Mouse (Mus musculus): ENCODE measurements around the gene Anapc11. TPM values are rescaled to one million over a fixed set of nuclear protein-coding genes. Genes with fewer than 3 reads are reported as not detected.
"Not testable (repeated sequence)": the region's sequence is repeated elsewhere in the genome, so short reads cannot be mapped to it uniquely, and the experiment has no call there.

Anapc11 gene
- polyA plus RNA-seq, 1 experiment from 2014 or later = 178 TPM

GRCm38 (mm10) chr11:120577211-120578023 lies 20.8 kb upstream of the Anapc11 start:
- H3K27ac ChIP-seq = peak overlapping the region; percentile 82
- H3K36me3 ChIP-seq = peaks cover 18% of the 10 kb centered on the region
- H3K4me1 ChIP-seq (replicated peaks) = peaks cover 43% of the 10 kb centered on the region
- no peaks in the 10 kb centered on the region for H3K9me3 ChIP-seq
- H3K4me3 ChIP-seq (replicated peaks) = no peak overlapping the region
- H3K9ac ChIP-seq = 0 out of 2 replicates have a peak overlapping the region, but pooled peaks have one; percentile 14
- no peak for ATAC-seq
- H3K27me3 ChIP-seq (replicated peaks) = no peaks in the 10 kb centered on the region
- 86% methylated on average over 7 of the region's 7 CpGs for WGBS
- peak overlapping the region; percentile 42 for H3K4me2 ChIP-seq (replicated peaks)

DNA sequence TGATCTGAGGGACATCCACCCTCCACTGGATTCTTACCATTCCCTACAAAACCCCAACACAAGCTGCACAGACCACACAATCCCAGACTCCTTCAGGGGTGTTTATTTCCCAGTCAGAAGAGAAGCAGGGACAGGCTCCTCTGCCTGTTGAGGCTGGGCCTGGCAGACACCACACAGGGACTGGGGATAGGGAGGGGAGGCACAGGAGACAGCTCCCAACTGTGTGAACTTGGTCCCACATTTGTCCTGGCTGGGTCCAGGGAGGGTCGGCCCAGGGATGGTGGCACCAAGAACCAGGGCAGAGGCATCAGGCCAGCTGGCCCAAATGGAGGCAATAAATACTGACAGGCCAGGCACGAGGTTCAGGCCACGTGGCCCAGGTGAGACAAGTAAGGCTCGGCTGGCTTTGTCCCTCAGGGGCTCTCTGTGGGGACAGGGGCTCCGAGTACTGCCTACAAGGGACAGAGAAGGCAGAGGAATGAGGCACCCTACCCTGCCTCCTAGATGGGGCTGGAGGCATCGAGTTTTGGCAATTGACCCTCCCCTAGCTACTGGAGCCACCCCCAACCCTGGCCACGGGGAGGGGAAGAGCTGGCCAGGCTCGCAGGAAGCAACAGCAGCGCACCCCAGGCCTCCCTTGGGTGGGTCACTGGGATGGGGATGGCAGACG lies 20.1 kb upstream of the Anapc11 start:
- Histone ChIP-seq H3K27ac (no peak overlapping the region; the same call in 1 of the 2 replicates), H3K9ac (peak overlapping the region; percentile 5; the same call in 1 of the 2 replicates)
- WGBS = 82% methylated on average over 10 of the region's 10 CpGs

GRCm38 (mm10) chr11:120578694-120579243 lies 19.5 kb upstream of the Anapc11 start:
- peaks cover 43% of the 10 kb centered on the region for H3K4me1 ChIP-seq (replicated peaks)

More for the DNA sequence above, 20.1 kb upstream of the Anapc11 start:
- Histone ChIP-seq H3K4me1 (replicated peaks) (peaks cover 43% of the 10 kb centered on the region), H3K27me3 (replicated peaks) (no peaks in the 10 kb centered on the region), H3K36me3 (peaks cover 18% of the 10 kb centered on the region), H3K9me3 (no peaks in the 10 kb centered on the region), H3K4me2 (replicated peaks) (no peak overlapping the region), H3K4me3 (replicated peaks) (no peak overlapping the region)
- ATAC-seq = no peak

GRCm38 (mm10) chr11:120579316-120580107 lies 18.7 kb upstream of the Anapc11 start:
- no peak for ATAC-seq
- H3K9ac ChIP-seq = peak overlapping the region; percentile 95; the same call in 1 of the 2 replicates
- 50% methylated on average over 15 of the region's 15 CpGs for WGBS

More at GRCm38 (mm10) chr11:120578694-120579243, 19.5 kb upstream of the Anapc11 start:
- Histone ChIP-seq H3K4me2 (replicated peaks) (no peak overlapping the region), H3K4me3 (replicated peaks) (no peak overlapping the region), H3K36me3 (peaks cover 19% of the 10 kb centered on the region), H3K9ac (no peak overlapping the region; the same call in 1 of the 2 replicates), H3K9me3 (no peaks in the 10 kb centered on the region), H3K27ac (no peak overlapping the region; the same call in 1 of the 2 replicates), H3K27me3 (replicated peaks) (no peaks in the 10 kb centered on the region)
- whole genome bisulfite sequencing = 79% methylated on average over 11 of the region's 11 CpGs
- no peak for ATAC-seq

DNA sequence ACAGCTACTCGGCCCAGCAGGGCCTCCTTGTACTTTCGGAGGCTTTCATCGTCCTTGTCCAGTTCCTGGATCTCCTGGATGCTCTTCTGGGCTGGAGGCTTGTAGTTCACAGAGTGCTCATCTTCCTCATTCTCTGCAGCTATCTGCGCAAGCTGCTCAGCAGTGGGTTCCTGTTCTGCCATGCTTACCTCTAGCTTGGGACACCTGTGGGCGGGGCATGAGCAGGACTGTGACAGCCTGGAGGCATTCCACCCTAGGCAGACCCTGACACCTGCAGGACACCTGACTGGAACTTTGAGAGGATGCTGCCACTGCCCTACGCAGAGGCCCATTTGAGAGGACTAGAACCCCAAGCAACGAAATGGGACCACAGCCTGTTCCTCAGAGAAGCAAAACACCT lies 18.0 kb upstream of the Anapc11 start:
- Histone ChIP-seq H3K36me3 (peaks cover 23% of the 10 kb centered on the region), H3K4me2 (replicated peaks) (peak overlapping the region; percentile 93), H3K27ac (peak overlapping the region; percentile 75), H3K9me3 (no peaks in the 10 kb centered on the region), H3K27me3 (replicated peaks) (no peaks in the 10 kb centered on the region), H3K4me1 (replicated peaks) (peaks cover 38% of the 10 kb centered on the region), H3K4me3 (replicated peaks) (peak overlapping the region; percentile 81), H3K9ac (peak overlapping the region; percentile 95)
- 0 out of 2 replicates have a peak, but pooled peaks have one; percentile 16 for ATAC-seq
- 52% methylated on average over 7 of the region's 7 CpGs for WGBS

More at GRCm38 (mm10) chr11:120579316-120580107, 18.7 kb upstream of the Anapc11 start:
- peak overlapping the region; percentile 93 for H3K4me2 ChIP-seq (replicated peaks)
- no peaks in the 10 kb centered on the region for H3K9me3 ChIP-seq
- H3K27me3 ChIP-seq (replicated peaks) = no peaks in the 10 kb centered on the region
- H3K4me1 ChIP-seq (replicated peaks) = peaks cover 39% of the 10 kb centered on the region
- H3K36me3 ChIP-seq = peaks cover 23% of the 10 kb centered on the region
- H3K4me3 ChIP-seq (replicated peaks) = peak overlapping the region; percentile 81
- peak overlapping the region; percentile 75; the same call in 1 of the 2 replicates for H3K27ac ChIP-seq

DNA sequence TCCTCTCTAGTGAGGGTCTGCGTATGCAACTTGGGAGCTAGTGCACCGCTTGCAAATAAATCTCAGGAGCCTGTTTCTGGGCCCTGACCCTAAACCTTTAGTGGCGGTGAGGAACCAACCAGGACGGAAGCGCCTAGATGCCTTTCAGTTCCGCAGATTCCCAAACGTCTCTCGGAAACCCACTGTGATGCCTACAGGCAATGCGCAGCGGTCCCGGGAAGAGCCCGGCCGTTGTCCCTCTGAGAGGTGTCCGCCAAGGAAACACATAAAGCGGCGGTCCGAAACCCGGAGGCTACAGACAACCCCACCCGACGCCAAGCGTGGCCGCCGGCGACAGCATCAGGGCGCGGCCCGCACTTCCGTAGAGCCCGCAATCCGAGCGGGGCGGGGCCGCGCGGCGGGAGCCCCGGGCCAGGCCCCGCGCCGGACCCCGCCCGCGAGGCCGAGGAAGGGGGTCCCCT lies 17.3 kb upstream of the Anapc11 start:
- ATAC-seq = peak; percentile 64
- Histone ChIP-seq H3K36me3 (peaks cover 24% of the 10 kb centered on the region), H3K9me3 (no peaks in the 10 kb centered on the region), H3K4me3 (replicated peaks) (peak overlapping the region; percentile 81), H3K9ac (peak overlapping the region; percentile 95), H3K27ac (peak overlapping the region; percentile 75), H3K27me3 (replicated peaks) (no peaks in the 10 kb centered on the region), H3K4me2 (replicated peaks) (peak overlapping the region; percentile 93), H3K4me1 (replicated peaks) (peaks cover 38% of the 10 kb centered on the region)
- 2% methylated on average over 37 of the region's 44 CpGs for WGBS

DNA sequence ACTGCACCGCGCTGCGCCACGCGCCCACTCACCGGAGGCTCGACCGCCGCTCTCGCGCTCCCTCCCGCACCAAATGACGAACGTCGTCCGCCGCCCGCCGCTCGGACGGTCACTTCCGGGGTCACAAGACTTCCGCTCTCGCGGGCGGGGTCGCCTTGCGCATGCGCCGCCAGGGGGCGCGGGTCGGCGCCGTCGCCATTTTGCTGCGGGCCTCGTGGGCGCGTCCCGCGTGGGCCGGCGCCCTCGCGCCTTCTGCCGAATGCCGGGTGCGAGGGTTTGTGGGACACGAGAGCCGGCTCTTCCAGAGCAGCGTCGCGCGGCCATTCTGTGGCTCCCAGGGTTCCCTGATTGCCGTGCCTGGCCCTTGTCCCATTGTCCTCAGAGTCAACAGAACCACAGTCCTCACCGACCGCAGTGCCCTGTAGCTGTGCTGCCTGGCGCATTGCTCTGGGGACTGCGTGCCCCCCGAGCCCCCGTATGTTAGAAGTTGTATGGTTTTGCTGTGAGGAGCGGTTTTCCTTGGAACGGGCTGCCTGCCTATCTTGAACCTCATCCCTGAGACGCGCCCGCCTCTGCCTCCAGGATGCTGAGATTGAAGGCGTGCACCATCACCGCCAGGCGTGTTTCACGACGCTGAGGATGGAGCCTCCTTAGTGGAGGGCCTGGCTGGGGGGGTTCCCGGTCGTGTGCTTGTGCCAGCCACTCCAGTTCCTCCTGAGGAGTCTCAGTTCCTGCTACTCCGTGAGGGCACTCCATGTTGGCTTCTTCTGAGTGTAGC lies 16.5 kb upstream of the Anapc11 start, which contains the start of gene Arhgdia:
Gene Arhgdia (minus strand): TSS at position 135 of the 778 bp plus-strand sequence.
- ATAC-seq = peak; percentile 68
- H3K27me3 ChIP-seq (replicated peaks) = no peaks in the 10 kb centered on the region
- H3K4me1 ChIP-seq (replicated peaks) = peaks cover 34% of the 10 kb centered on the region
- H3K36me3 ChIP-seq = peaks cover 27% of the 10 kb centered on the region
- no peaks in the 10 kb centered on the region for H3K9me3 ChIP-seq
- peak within 1 kb of the TSS; percentile 81 for H3K4me3 ChIP-seq (replicated peaks)
- H3K27ac ChIP-seq = peak within 1 kb of the TSS; percentile 75
- WGBS = 3% methylated on average over 75 of the region's 75 CpGs
- peak within 1 kb of the TSS; percentile 95 for H3K9ac ChIP-seq
- H3K4me2 ChIP-seq (replicated peaks) = peak within 1 kb of the TSS; percentile 93

DNA sequence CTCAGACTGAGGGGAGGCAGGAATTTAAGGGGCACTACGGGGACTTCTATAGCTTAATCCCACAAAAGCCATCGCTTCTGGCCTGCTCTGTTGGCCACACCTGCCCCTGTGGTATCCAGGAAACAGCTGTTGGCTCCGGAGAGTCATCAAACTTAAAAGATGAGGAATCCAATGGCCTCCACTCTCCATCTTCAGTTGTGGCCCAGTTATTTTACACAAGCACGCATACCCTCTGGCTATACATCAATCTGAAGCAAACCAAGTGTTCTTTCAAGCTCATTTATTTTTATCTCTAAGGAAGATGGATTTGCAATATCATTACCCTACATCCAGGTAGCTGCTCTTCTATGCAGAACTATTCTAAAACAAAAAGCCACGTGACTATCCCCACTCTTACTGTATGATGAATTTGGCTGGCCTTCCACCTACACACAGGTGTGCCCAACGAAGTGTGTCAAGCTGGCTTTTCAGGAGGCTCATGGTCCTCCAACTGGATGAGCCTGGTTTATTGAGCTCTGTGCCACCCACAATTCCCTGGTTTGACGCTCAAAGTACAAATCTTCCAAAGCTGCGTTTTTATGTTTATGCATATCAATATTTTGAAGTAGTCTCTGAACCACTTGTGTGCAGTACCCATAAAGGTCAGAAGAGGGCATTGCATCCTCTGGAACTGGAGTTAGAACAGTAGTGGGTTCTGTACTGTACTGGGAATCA lies 15.8 kb upstream of the Anapc11 start:
- Histone ChIP-seq H3K27ac (peak overlapping the region; percentile 75), H3K9ac (peak overlapping the region; percentile 95), H3K36me3 (peaks cover 30% of the 10 kb centered on the region), H3K27me3 (replicated peaks) (no peaks in the 10 kb centered on the region), H3K4me3 (replicated peaks) (peak overlapping the region; percentile 81), H3K4me2 (replicated peaks) (peak overlapping the region; percentile 93), H3K4me1 (replicated peaks) (peaks cover 28% of the 10 kb centered on the region), H3K9me3 (no peaks in the 10 kb centered on the region)
- no peak for ATAC-seq
- 74% methylated on average over 8 of the region's 8 CpGs for WGBS

GRCm38 (mm10) chr11:120582982-120583293 lies 15.3 kb upstream of the Anapc11 start:
- Histone ChIP-seq H3K36me3 (peaks cover 28% of the 10 kb centered on the region), H3K4me1 (replicated peaks) (peaks cover 25% of the 10 kb centered on the region)
- H3K27ac ChIP-seq; H3K4me3 ChIP-seq (replicated peaks); H3K9ac ChIP-seq; H3K27me3 ChIP-seq (replicated peaks); H3K9me3 ChIP-seq; ATAC-seq; H3K4me2 ChIP-seq (replicated peaks): not testable (repeated sequence)
- 96% methylated on average over 2 of the region's 2 CpGs for WGBS

GRCm38 (mm10) chr11:120583937-120584336 lies 14.3 kb upstream of the Anapc11 start:
- Histone ChIP-seq H3K9me3 (no peaks in the 10 kb centered on the region), H3K27ac (no peak overlapping the region), H3K36me3 (peaks cover 24% of the 10 kb centered on the region), H3K4me3 (replicated peaks) (no peak overlapping the region), H3K4me2 (replicated peaks) (no peak overlapping the region), H3K27me3 (replicated peaks) (no peaks in the 10 kb centered on the region), H3K4me1 (replicated peaks) (peaks cover 15% of the 10 kb centered on the region), H3K9ac (no peak overlapping the region)
- no peak for ATAC-seq
- 100% methylated on average over 1 of the region's 1 CpGs for WGBS

Measured in intestine, embryonic 15.5 days (tissue).